ENCODE assay signal across 12 mouse cellular contexts in the genomic region with DNA sequence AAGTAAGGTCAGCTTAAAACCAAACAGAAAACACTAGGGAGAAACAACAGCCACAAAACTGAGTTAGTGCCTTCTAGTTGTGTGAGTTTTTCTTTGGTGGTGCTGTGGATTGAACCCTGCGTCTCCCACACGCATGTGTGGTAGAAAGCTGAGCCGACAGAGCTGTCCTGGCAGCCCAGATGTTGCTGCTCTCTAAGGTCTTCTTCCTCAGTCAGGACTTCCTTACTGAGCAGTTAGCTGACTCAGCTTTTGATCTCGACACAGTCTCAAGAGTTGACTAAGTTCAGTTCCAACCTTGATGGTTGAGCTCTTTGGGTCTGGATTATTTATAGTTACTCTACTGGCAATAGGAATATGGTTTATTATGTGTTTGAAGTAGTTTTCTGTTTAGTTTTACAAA.
A peak's percentile ranks its signal among the peaks of the same experiment; 100 is the strongest.
DNase-seq lines count a peak whose midpoint lies in the region; ATAC-seq and TF ChIP-seq lines count a peak whose summit lies in the region.
"Had no signal": no experiment of that assay in that cellular context is flagged by ENCODE, and none has a peak within 500 bp of the region (broad histone marks: within the 10 kb centered on the region; RNA-seq: fewer than 3 reads in every experiment).

No protein-coding gene starts in this region.

- H3K27me3 ChIP-seq in thymus, adult 2 months (ENCODE audit: control insufficient read depth, insufficient read depth, low read length): no peaks in the 10 kb centered on the region
- H3K27me3 ChIP-seq: embryonic facial prominence, embryonic 15.5 days had no signal

- 3% methylated on average over 4 of the region's 4 CpGs for WGBS in thymus, adult 2 months

- H3K4me3 ChIP-seq in thymus, adult 2 months (ENCODE audit: control insufficient read depth, insufficient read depth, low read length): no peak overlapping the region
- H3K4me3 ChIP-seq: embryonic facial prominence, embryonic 15.5 days had no signal

- no peak for TF ChIP-seq CTCF in thymus, adult 2 months (IDR thresholded peaks at IDR 0.05; ENCODE audit: borderline replicate concordance, control insufficient read depth, extremely low read depth, insufficient read depth, low read length, poor library complexity)

- peak; percentile 21 for DNase-seq in gastrocnemius, postnatal 14 days
- no peak for DNase-seq in gastrocnemius, adult 8-10 months (ENCODE audit: low spot score in 2 of 2)
- peak; percentile 10 for DNase-seq in lung, postnatal 25 days (ENCODE audit: low spot score)
- DNase-seq in lung, adult 18-20 months: no peak
- peak; percentile 43 for DNase-seq in thymus, adult 2 months
- no peak for DNase-seq in embryo, embryonic 10.5 days (ENCODE audit: low spot score)
- DNase-seq in spleen, postnatal 14 days (ENCODE audit: low spot score in 2 of 2): no peak
- DNase-seq: cerebellum, adult 11 months had no signal

- intact Hi-C loops in gastrocnemius, postnatal 14 days (cut with DNase I; ENCODE audit: low total_unique reads): no loop called here

- no peak for TF ChIP-seq POLR2A in thymus, adult 2 months (IDR thresholded peaks at IDR 0.05; ENCODE audit: control insufficient read depth, extremely low read depth, insufficient read depth, low read length, poor library complexity)

- H3K4me1 ChIP-seq in thymus, adult 2 months (replicated peaks; ENCODE audit: control insufficient read depth, insufficient read depth, low read length): peaks cover 7% of the 10 kb centered on the region

- H3K36me3 ChIP-seq in thymus, adult 2 months (ENCODE audit: control insufficient read depth, insufficient read depth, low read length): no peaks in the 10 kb centered on the region

- ATAC-seq in common myeloid progenitor, adult 5-6 weeks (replicated peaks; ENCODE audit: low read depth, poor library complexity, severe bottlenecking): peak; percentile 69

- no peak overlapping the region for H3K27ac ChIP-seq in thymus, adult 2 months (ENCODE audit: control insufficient read depth, insufficient read depth, low read length)
- H3K27ac ChIP-seq: embryonic facial prominence, embryonic 15.5 days; liver, embryonic 14.5 days; stomach, postnatal 0 days had no signal

Comparison
In these comparisons a context has a peak if more than half of its experiments do, and no peak if none do; other contexts are left out.
1. DNase-seq: peak in gastrocnemius, postnatal 14 days (single experiment), lung, postnatal 25 days (single experiment) and thymus, adult 2 months (single experiment); none in gastrocnemius, adult 8-10 months (0 of 2), lung, adult 18-20 months (0 of 2), embryo, embryonic 10.5 days (single experiment) and spleen, postnatal 14 days (0 of 2).